Mouse (Mus musculus) heart, embryonic 11.5 days (tissue): ENCODE data around the gene Vmn1r76. TPM values are rescaled to one million over a fixed set of nuclear protein-coding genes. Genes with fewer than 3 reads are reported as not detected.

Source experiments
- ATAC-seq: fragments of 200-750 bp; cut with Nextera tagmentation; replicated peaks from 2 replicates; pipeline ENCODE4 v1.8.0; 2017; ENCODE audit warnings: moderate library complexity; ENCODE audit not compliant: insufficient number of reproducible peaks, low FRiP score, low TSS enrichment
- H3K27ac ChIP-seq: fragments of 300-500 bp; sonication (generic); 2 replicates; pipeline ENCODE4 v1.5.1; 2014; ENCODE audit warnings: mild to moderate bottlenecking, low read depth, low read length
- H3K27me3 ChIP-seq: fragments of 300-500 bp; sonication (generic); 2 replicates; pipeline ENCODE4 v1.6.1; 2014; ENCODE audit warnings: mild to moderate bottlenecking, low read length, mixed read lengths; ENCODE audit not compliant: control insufficient read depth, insufficient read depth
- H3K36me3 ChIP-seq: fragments of 300-500 bp; sonication (generic); 2 replicates; pipeline ENCODE4 v1.6.1; 2014; ENCODE audit warnings: mild to moderate bottlenecking, low read length, moderate library complexity, mixed read lengths; ENCODE audit not compliant: control insufficient read depth, insufficient read depth
- H3K4me1 ChIP-seq: fragments of 300-500 bp; sonication (generic); 2 replicates; pipeline ENCODE4 v1.6.1; 2014; ENCODE audit warnings: low read length; ENCODE audit not compliant: control insufficient read depth, insufficient read depth
- H3K4me2 ChIP-seq: fragments of 300-500 bp; sonication (generic); 2 replicates; pipeline ENCODE4 v1.6.1; 2014; ENCODE audit warnings: mild to moderate bottlenecking, moderate library complexity
- H3K4me3 ChIP-seq: fragments of 300-500 bp; sonication (generic); 2 replicates; pipeline ENCODE4 v1.5.1; 2014; ENCODE audit warnings: low read depth, low read length
- H3K9ac ChIP-seq: fragments of 300-500 bp; sonication (generic); 2 replicates; pipeline ENCODE4 v1.6.1; 2014; ENCODE audit warnings: mild to moderate bottlenecking, low read depth, low read length, moderate library complexity
- H3K9me3 ChIP-seq: fragments of 300-500 bp; sonication (generic); replicated peaks from 2 replicates; pipeline ENCODE4 v1.6.1; 2016; ENCODE audit warnings: low read length; ENCODE audit not compliant: control insufficient read depth
- WGBS: fragments of 180-500 bp; shearing (Covaris S2); extraction: QIAGEN DNeasy Blood & Tissue Kit; methylation state at CpG from one replicate; pipeline ENCODE4 v1.1.7; 2014; ENCODE audit not compliant: insufficient replicate concordance; 5-methylcytosine and 5-hydroxymethylcytosine counted together
- polyA plus RNA-seq: library from polyadenylated mRNA; unstranded; fragments of >200 nt; fragmentation: Nextera tagmentation; extraction: Ambion mirVana; gene quantifications from 2 replicates; pipeline ENCODE4 v1.2.1, GENCODE M21; 2014

Vmn1r76 gene
- polyA plus RNA-seq: not detected in 2 replicates

DNA sequence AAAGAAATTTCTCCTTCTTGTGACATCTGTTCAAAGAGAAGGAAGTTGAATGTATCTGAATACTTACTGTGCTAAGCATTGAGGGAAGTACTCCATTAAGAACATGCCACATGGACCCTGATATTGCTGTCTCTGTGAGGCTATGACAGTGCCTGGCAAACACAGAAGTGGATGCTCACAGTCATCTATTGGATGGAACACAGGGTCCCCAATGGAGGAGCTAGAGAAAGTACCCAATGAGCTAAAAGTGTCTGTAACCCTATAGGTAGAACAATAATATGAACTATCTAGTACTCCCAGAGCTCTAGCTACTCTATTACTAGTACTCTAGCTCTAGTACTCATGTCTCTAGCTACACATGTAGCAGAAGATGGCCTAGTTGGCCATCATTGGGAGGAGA lies at the start of gene Vmn1r76:
Gene Vmn1r76, minus strand, starts transcription at position 101 of the 400 bp plus-strand sequence.
- no peak within 1 kb of the TSS for H3K27ac ChIP-seq
- ATAC-seq: no peak

GRCm38 (mm10) chr7:11972611-11973010 lies 34.6 kb upstream of the Vmn1r76 start:
- H3K36me3 ChIP-seq: no peaks in the 10 kb centered on the region
- no peaks in the 10 kb centered on the region for H3K27me3 ChIP-seq
- no peak overlapping the region for H3K27ac ChIP-seq
- H3K9ac ChIP-seq: no peak overlapping the region
- no peak overlapping the region for H3K4me2 ChIP-seq
- no peak overlapping the region for H3K4me3 ChIP-seq
- peaks cover 6% of the 10 kb centered on the region; the same call in 1 of the 2 replicates for H3K9me3 ChIP-seq
- no peak for ATAC-seq
- no peaks in the 10 kb centered on the region for H3K4me1 ChIP-seq

More for the DNA sequence above, at the start of gene Vmn1r76:
- Histone ChIP-seq H3K4me2 (no peak within 1 kb of the TSS), H3K9me3 (no peaks in the 10 kb centered on the region), H3K4me3 (no peak within 1 kb of the TSS), H3K4me1 (no peaks in the 10 kb centered on the region), H3K9ac (no peak within 1 kb of the TSS), H3K27me3 (no peaks in the 10 kb centered on the region), H3K36me3 (no peaks in the 10 kb centered on the region)

- Histone ChIP-seq H3K4me3 (no peak overlapping the region), H3K9me3 (peaks cover 7% of the 10 kb centered on the region; the same call in 1 of the 2 replicates), H3K4me2 (no peak overlapping the region), H3K4me1 (no peaks in the 10 kb centered on the region), H3K27ac (no peak overlapping the region), H3K27me3 (no peaks in the 10 kb centered on the region), H3K9ac (no peak overlapping the region), H3K36me3 (no peaks in the 10 kb centered on the region)
- 78% methylated on average over 3 of the region's 3 CpGs for WGBS
- ATAC-seq: no peak
Measured at GRCm38 (mm10) chr7:11947991-11948390, 10.0 kb upstream of the Vmn1r76 start.

GRCm38 (mm10) chr7:11874330-11874729 lies 63.7 kb downstream of the Vmn1r76 start, which contains the start of gene Vmn1r75:
TSS of gene Vmn1r75 (plus strand) at chr7:11874630.
- Histone ChIP-seq H3K4me3 (no peak within 1 kb of the TSS), H3K27ac (no peak within 1 kb of the TSS), H3K9me3 (no peaks in the 10 kb centered on the region), H3K9ac (no peak within 1 kb of the TSS), H3K4me1 (no peaks in the 10 kb centered on the region), H3K36me3 (no peaks in the 10 kb centered on the region), H3K27me3 (no peaks in the 10 kb centered on the region), H3K4me2 (no peak within 1 kb of the TSS)
- no peak for ATAC-seq

Other genes with a start within 250 kb of the Vmn1r76 start
- gene Vmn1r73, start 207.9 kb downstream of the Vmn1r76 start, polyA plus RNA-seq: not detected in 2 replicates
- not detected in 2 replicates for gene Vmn1r74, start 104.2 kb downstream of the Vmn1r76 start, polyA plus RNA-seq
- gene Vmn1r75, start 63.6 kb downstream of the Vmn1r76 start, polyA plus RNA-seq: not detected in 2 replicates
- not detected in 2 replicates for gene Vmn1r77, start 98.5 kb upstream of the Vmn1r76 start, polyA plus RNA-seq
- gene Vmn1r78, start 212.0 kb upstream of the Vmn1r76 start, polyA plus RNA-seq: not detected in 2 replicates
- gene Vmn1r79, start 233.1 kb upstream of the Vmn1r76 start, polyA plus RNA-seq: not detected in 2 replicates